Comparison of ENCODE assay signal across 8 mouse cellular contexts in genomic region chr17:55986030-55986961, GRCm38 (mm10). TPM values are rescaled to one million over a fixed set of nuclear protein-coding genes. Genes with fewer than 3 reads are reported as not detected.
DNase-seq lines count a peak whose midpoint lies in the region; ATAC-seq and TF ChIP-seq lines count a peak whose summit lies in the region.

Gene Fsd1 (plus strand): TSS chr17:55986509.

- ATAC-seq in Patski = peak; percentile 61
- peak; percentile 34; the same call in 1 of the 2 replicates for ATAC-seq in embryonic facial prominence, embryonic 13.5 days (ENCODE audit: insufficient number of reproducible peaks, insufficient read depth, low FRiP score, low TSS enrichment, low read depth)
- peak; percentile 83 for ATAC-seq in hindbrain, embryonic 13.5 days (ENCODE audit: low FRiP score)
- peak; percentile 58; the same call in 1 of the 2 replicates for ATAC-seq in limb, embryonic 12.5 days (ENCODE audit: insufficient number of reproducible peaks, insufficient read depth, low FRiP score, low TSS enrichment, low read depth)

- no peak for TF ChIP-seq CTCF in Patski (IDR thresholded peaks at IDR 0.05)

- POLR2A ChIA-PET in Patski (lab: Charles Lee) = interaction anchor here (0.5 to 1.0 kb wide), 3 partner anchors 15 to 267 kb away, joined by 3 to 4 read pairs (median 3); no protein-coding TSS in a partner anchor

- peaks cover 9% of the 10 kb centered on the region; the same call in 1 of the 2 replicates for H3K4me1 ChIP-seq in embryonic facial prominence, embryonic 13.5 days
- H3K4me1 ChIP-seq in hindbrain, embryonic 13.5 days (replicated peaks) = peaks cover 19% of the 10 kb centered on the region
- peaks cover 9% of the 10 kb centered on the region for H3K4me1 ChIP-seq in limb, embryonic 12.5 days (replicated peaks)

- CTCF ChIA-PET in Patski (lab: Charles Lee) = no interaction called here

- peak within 1 kb of the TSS; percentile 90 for H3K4me2 ChIP-seq in embryonic facial prominence, embryonic 13.5 days
- H3K4me2 ChIP-seq in hindbrain, embryonic 13.5 days = peak within 1 kb of the TSS; percentile 72
- H3K4me2 ChIP-seq in limb, embryonic 12.5 days = peak within 1 kb of the TSS; percentile 89

- H3K27me3 ChIP-seq in Patski = no peaks in the 10 kb centered on the region
- no peaks in the 10 kb centered on the region for H3K27me3 ChIP-seq in embryonic facial prominence, embryonic 13.5 days
- no peaks in the 10 kb centered on the region for H3K27me3 ChIP-seq in hindbrain, embryonic 13.5 days
- no peaks in the 10 kb centered on the region for H3K27me3 ChIP-seq in limb, embryonic 12.5 days

- peak within 1 kb of the TSS; percentile 67 for H3K4me3 ChIP-seq in embryonic facial prominence, embryonic 13.5 days
- peak within 1 kb of the TSS; percentile 76 for H3K4me3 ChIP-seq in hindbrain, embryonic 13.5 days
- H3K4me3 ChIP-seq in limb, embryonic 12.5 days (replicated peaks) = peak within 1 kb of the TSS; percentile 68

- in situ Hi-C loops in Patski (cut with MboI; ENCODE audit: low pct_unique_long_range_greater_than_20kb) = no loop called here

- H3K9ac ChIP-seq in embryonic facial prominence, embryonic 13.5 days = peak within 1 kb of the TSS; percentile 75
- H3K9ac ChIP-seq in hindbrain, embryonic 13.5 days = peak within 1 kb of the TSS; percentile 94
- H3K9ac ChIP-seq in limb, embryonic 12.5 days (replicated peaks) = peak within 1 kb of the TSS; percentile 79

- no peak within 1 kb of the TSS for H3K27ac ChIP-seq in embryonic facial prominence, embryonic 13.5 days
- peak within 1 kb of the TSS; percentile 85 for H3K27ac ChIP-seq in hindbrain, embryonic 13.5 days
- H3K27ac ChIP-seq in limb, embryonic 12.5 days = no peak within 1 kb of the TSS

- H3K9me3 ChIP-seq in embryonic facial prominence, embryonic 13.5 days = no peaks in the 10 kb centered on the region
- no peaks in the 10 kb centered on the region for H3K9me3 ChIP-seq in hindbrain, embryonic 13.5 days
- no peaks in the 10 kb centered on the region for H3K9me3 ChIP-seq in limb, embryonic 12.5 days

- WGBS in embryonic facial prominence, embryonic 13.5 days = 9% methylated on average over 33 of the region's 35 CpGs
- 8% methylated on average over 35 of the region's 35 CpGs for WGBS in hindbrain, embryonic 13.5 days
- 10% methylated on average over 35 of the region's 35 CpGs for WGBS in limb, embryonic 12.5 days

- peak; percentile 66 for DNase-seq in adrenal gland, postnatal 14 days
- no peak for DNase-seq in adrenal gland, postnatal 4 days (ENCODE audit: low spot score in 2 of 2)
- DNase-seq in Patski (ENCODE audit: low read depth, low spot score) = no peak
- DNase-seq in retina, postnatal 1 day = peak; percentile 88
- DNase-seq in ovary, adult 18-20 months (ENCODE audit: low spot score) = no peak

- H3K36me3 ChIP-seq in embryonic facial prominence, embryonic 13.5 days = peaks cover 10% of the 10 kb centered on the region
- peaks cover 27% of the 10 kb centered on the region for H3K36me3 ChIP-seq in hindbrain, embryonic 13.5 days
- H3K36me3 ChIP-seq in limb, embryonic 12.5 days = peaks cover 26% of the 10 kb centered on the region

RNA-seq across cellular contexts. Expression of gene Fsd1, which starts in this region (rescaled TPM):
- 1.6 and 2.9 TPM in 2 replicates for total RNA-seq in adrenal gland, postnatal 14 days (2021)
- total RNA-seq in adrenal gland, postnatal 4 days (2021) = 1 to 10 TPM; 4.1 to 9.2 TPM
- 26.2 TPM for polyA plus RNA-seq in Patski (2021)
- polyA plus RNA-seq in embryonic facial prominence, embryonic 13.5 days (2015; fragmentation: Nextera tagmentation; extraction: Ambion mirVana) = 31.9 and 40.5 TPM in 2 replicates
- 159 and 172 TPM in 2 replicates for polyA plus RNA-seq in hindbrain, embryonic 13.5 days (2015; fragmentation: Nextera tagmentation; extraction: Ambion mirVana)
- polyA plus RNA-seq in limb, embryonic 12.5 days (2016; fragmentation: Nextera tagmentation; extraction: Ambion mirVana) = 42.4 and 43.2 TPM in 2 replicates

Comparison
In these comparisons a context has a peak if more than half of its experiments do, and no peak if none do; other contexts are left out.
1. DNase-seq: peak in adrenal gland, postnatal 14 days (single experiment) and retina, postnatal 1 day (single experiment); none in adrenal gland, postnatal 4 days (0 of 2), Patski (single experiment) and ovary, adult 18-20 months (single experiment).
2. Peak in every context shown above with its lines, with median percentiles within 50 percentile points of each other: ATAC-seq, H3K4me2 ChIP-seq, H3K4me3 ChIP-seq and H3K9ac ChIP-seq.